Mouse (Mus musculus) liver, embryonic 11.5 days (tissue): ENCODE results near the gene Mesp1. TPM values are rescaled to one million over a fixed set of nuclear protein-coding genes. Genes with fewer than 3 reads are reported as not detected.

ENCODE experiments used
- polyA plus RNA-seq: library from polyadenylated mRNA; unstranded; fragments of >200 nt; fragmentation: Nextera tagmentation; extraction: Ambion mirVana; gene quantifications from 2 replicates; pipeline ENCODE4 v1.2.1, GENCODE M21; 2014

The Mesp1 gene
- polyA plus RNA-seq, 1 experiment from 2014 or later, result not detected

Other genes with a start within 250 kb of the Mesp1 start
- not detected in 2 replicates for gene Rhcg, start 176.1 kb downstream of the Mesp1 start, polyA plus RNA-seq
- 16.2 and 17.2 TPM in 2 replicates for gene Ticrr, start 133.6 kb downstream of the Mesp1 start, polyA plus RNA-seq
- 2.3 and 3.0 TPM in 2 replicates for gene Kif7, start 78.1 kb downstream of the Mesp1 start, polyA plus RNA-seq
- not detected in 2 replicates for gene Plin1, start 60.9 kb downstream of the Mesp1 start, polyA plus RNA-seq
- 2.3 and 2.9 TPM in 2 replicates for gene Pex11a, start 50.7 kb downstream of the Mesp1 start, polyA plus RNA-seq
- gene Wdr93, start 50.6 kb downstream of the Mesp1 start, polyA plus RNA-seq, result 0.21 TPM in 1 of 2 replicates, not detected in the other
- 0.11 and 0.21 TPM in 2 replicates for gene Mesp2, start 16.9 kb upstream of the Mesp1 start, polyA plus RNA-seq
- gene Anpep, start 67.3 kb upstream of the Mesp1 start, polyA plus RNA-seq, result 24.2 and 28.5 TPM in 2 replicates
- gene Ap3s2, start 126.9 kb upstream of the Mesp1 start, polyA plus RNA-seq, result 28.7 and 30.9 TPM in 2 replicates
- gene Arpin, start 141.6 kb upstream of the Mesp1 start, polyA plus RNA-seq, result 9.9 and 10.6 TPM in 2 replicates
- 10.8 and 11.8 TPM in 2 replicates for gene Zfp710, start 231.0 kb upstream of the Mesp1 start, polyA plus RNA-seq